Mouse (Mus musculus) lung, postnatal 25 days (tissue): ENCODE data around the gene Abr.

Experiments
- DNase-seq: peaks from one replicate; pipeline ENCODE4 v3.0.0; 2022; ENCODE audit warnings: low spot score

Gene Abr

DNA sequence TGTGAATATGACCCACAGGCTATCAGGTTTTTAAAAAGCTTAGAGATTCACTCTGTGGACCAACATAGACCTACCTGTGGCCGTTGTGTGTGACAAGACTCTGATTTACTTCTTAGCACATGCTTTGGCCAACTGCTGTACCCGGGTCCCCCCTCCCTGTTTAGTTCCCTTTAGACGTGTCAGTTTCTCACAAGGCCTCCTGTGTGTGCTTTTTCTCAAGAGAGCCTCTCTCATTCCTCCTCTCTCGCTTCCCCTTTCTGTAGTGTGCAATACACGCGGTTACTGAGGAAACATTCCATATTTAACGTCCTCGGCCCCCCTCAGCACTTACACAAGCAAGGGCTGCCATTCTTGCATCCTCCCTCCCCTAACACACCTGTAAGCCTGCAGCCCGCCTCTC, 163.4 kb downstream of the Abr start:
- no peak for DNase-seq

DNA sequence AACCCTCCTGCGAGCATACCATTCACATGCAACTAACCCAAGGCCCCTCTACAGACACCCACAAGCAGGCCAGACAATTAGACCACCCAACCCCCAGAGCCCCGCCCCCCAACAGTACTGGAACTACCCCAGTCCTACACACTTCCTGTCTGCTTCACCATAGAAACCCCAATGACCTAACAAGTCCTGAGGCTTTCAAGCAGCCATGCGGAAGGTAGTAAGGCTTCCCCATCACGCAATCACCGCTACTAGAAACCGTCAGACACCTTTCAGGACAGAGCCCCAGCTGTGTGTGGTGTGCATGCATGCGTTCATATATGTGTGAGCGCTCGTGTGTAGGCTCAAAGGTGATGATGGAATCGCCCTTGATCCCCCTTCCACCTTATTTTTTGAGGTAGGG, 165.2 kb downstream of the Abr start:
- no peak for DNase-seq

DNA sequence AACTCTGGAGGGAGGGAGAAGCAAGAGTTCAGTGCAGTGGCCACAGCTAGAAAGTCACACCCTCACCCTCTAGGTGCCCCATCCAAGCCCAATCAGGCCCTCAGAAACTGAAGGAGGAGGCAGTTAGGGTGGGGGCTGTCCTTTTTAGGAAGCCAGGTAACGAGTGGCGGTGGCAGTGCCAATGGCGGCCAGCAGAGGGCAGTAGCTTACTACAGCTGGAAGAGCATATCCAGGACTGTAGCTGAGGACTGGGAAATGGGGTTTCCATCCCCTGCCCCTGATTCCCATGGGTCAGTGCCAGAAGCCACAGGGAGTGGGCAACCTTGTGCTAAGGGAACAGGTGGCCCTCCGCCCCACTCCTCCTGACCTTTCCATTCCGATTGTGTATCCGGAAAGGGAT, 165.9 kb downstream of the Abr start:
- peak; percentile 88 for DNase-seq

DNA sequence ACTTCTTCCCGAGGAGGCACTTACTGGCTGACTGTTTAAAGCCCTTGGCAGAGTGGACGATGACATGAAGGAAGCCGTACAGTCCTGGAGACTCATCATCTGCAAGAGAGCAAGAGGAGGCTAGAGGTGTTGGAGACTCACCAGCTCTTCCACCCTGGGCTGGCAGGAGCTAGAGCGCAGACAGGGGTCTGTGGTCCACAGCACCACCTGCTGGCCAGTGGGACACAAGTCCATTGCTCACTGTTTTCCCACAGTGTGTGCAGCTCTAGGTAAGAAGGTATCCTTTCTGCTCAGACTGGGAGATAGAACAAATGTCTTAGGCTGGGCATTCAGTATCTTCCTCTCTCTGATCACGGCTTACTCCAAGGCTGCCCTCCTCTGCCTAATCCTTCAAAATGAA, 167.6 kb downstream of the Abr start:
- peak; percentile 59 for DNase-seq

DNA sequence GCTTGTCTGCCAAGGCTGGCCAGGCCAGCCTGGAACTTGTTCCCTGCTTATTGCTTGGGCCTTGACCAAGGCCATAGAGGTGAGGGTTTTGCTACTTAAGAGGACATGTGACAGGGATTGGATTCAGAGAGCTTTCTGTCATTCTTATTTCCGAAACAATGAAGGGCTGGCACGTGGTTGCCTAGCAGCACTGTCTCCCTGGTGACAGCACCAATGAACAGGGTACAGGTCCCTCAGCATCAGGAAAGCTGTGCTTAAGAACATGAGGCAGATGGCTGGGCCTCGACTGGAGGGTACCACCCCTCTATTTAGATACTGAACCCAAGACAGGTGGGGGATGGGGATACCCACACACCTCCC, 171.9 kb downstream of the Abr start:
- no peak for DNase-seq

DNA sequence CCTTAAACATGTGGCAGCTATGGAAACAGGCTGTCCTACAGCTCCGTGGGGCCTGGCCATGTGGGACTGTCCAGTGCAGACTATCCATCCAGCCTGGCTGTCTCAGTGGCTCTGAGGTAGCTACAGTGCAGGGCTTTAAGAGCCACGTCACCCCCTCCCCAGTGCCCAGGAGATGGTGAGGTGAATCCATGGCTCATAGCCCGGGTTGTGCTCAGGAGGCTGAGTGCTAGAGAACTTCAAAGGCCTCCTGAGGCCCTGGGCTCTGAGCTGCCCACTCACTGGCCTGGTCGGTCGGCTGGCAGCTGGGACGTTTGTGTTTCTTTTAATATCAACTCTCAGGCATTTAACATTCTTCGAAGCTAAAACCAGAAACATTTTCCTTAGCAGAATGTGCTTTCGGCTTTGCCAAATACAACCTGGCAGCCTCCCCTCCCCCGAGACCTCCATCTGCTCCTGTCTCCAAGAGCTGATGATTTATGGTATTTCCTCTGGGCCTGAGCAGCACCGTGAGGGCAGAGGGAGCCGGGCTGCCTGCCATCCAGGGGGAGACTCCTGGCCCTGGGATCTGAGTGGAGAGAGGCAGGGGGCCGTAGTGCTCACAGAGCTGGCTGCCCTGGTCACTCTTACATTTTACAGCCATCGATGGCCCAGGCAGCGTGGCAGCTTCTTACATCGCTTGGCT, 172.5 kb downstream of the Abr start:
- no peak for DNase-seq

DNA sequence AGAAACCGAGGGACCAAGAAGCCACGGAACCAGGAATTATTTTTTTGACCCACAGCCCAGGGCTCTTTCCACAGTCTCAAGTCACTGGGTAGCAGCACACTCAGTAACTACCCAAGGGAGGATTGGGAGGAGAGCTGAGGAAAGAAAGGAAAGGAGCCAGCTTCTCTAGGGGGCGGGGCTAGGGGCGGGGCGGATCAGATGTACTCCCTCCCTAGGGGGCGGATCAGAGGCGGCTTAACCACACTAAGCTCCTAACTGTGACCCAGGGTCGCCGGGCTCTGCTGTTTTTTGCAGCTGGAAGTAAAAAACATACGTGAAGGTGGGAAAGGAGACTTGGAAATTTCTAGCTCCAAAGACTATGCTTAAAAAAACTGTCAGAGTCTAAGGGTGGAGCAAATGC, 175.9 kb downstream of the Abr start:
- no peak for DNase-seq

DNA sequence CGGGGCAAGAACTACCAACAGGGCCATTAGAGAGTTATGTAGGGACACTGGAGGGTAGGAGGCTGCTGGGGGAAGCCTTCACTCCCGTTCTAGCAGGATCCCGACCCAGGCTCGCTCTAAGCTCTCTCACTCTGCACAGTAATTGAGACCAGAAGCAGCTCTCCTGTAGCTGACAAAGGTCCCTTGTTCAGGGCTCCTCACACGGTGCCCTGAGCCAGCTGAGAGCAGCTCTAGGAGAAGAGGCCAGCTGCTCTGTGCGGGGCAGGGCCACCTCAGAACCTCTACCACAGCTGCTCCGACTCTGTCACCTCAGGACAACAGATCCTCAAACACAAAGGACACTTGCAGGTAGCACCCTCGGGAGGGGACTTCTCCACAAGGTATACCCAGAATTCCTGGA, 176.7 kb downstream of the Abr start:
- DNase-seq, result no peak

DNA sequence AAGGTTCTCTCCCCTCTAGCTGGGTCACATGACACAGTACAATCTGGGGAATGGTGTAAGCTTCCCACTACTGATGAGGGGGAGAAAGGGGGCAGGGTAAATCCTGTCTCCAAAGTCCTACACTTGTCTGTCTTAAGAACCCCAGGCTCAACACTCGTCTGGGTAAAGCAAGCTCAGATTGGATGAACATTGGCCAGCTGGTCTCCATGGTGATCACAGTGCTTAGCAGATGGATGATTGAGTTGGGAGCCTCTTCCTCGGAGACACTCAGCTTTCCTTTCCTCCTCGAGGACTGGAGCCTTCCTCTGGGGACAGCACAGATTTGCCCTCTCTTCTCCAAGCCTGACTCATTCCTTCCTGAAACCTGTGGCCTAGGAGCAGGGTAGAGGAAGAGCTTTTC, 182.4 kb downstream of the Abr start:
- DNase-seq, result no peak

DNA sequence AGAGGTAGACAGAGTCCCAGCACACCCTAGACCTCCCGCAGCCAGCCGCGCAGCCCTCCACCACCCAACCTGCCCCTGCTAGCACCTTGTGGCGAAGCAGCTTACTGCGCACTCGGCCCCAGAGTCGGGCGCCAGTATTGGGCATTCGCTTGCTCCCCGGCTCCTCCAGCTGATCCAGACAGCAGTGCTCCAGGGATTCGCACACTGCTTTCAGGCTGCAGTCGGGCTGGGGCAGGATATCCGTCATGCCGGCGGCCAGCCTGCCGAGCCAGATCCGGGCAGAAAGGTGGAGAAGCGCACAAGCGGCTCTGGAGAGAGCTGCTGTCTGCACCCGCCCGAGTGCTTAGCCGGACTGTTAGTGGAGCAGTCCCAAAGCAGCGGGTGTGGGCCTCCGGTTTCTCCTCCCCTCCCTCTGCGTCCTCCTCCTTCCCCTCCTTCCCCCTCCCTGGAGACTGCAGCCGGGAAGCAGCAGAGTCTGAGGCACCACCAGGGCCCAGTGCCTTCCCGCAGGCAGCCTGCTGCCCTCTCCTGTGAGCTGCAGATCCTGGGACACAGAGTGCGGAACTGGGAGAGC, 185.2 kb downstream of the Abr start:
- peak; percentile 68 for DNase-seq

DNA sequence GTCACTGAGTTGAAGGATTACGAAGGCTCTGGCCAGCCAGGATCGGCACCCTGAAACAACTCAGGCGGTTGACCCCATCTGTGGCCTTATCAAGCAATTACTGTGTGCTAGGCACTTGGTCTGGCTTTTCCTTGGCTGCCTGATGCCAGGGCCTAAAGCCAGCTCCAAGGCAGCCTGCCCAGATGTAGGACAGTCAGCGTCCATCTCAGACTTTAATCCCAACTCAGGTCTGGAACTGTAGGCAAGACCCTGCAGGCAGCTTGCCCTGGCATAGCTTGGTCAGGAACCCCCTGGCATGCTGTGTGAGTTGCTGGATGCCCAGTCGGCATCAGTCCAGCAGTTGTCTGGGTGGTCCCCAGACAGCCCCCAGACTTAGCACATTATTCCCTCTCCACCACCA, 186.1 kb downstream of the Abr start:
- DNase-seq, result no peak

DNA sequence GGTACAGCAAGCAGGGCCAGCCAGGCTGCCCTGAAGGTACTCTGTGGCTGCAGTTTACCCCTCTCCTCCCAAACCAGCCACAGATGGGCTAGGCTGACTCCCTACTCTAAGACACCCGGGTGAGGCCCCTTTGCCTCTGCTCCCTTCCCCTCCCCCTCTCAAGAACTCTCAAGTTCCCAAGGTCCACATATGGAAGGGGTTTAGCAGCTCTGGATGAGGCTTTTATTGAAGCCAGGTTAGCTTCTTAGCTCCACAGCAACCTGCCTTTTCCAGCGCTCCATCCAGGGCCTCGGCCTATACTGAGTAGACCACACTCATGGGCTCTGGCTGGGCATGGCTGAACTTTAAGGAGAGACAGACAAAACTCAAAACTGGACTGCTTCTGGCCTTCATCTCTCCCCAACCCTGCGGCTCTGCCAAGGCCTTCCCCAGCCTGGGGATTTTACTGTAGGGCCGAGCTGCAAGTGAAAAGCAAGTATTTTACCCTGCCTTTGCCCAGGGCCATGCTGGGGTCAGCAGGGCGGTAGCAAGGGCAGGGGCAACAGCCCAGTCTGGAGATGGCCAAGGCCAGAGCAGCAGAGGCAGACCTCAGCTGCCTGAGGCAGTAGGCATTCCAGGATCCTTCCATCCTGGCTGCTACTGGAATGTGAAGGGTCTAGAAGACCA, 192.0 kb downstream of the Abr start:
- no peak for DNase-seq

DNA sequence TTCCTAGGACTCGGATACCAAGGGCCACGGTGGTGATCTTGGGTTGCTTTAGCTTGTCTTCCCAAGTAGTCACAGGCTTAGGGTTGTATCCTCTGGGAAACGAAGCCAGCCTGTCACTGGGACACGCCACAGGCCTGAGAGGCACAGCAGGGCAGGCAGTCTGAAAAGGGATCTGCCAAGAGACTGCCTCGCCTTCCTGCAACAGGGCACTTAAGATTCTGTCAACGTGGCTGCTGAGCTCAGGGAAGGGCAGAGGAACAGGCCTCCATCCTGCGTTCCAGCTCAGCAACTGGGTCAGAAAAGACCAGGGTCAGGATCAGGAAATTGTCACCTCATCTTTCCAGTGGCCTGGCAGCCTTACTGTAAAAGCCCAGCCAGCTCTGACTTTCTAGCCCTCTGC, 192.6 kb downstream of the Abr start:
- DNase-seq, result no peak

DNA sequence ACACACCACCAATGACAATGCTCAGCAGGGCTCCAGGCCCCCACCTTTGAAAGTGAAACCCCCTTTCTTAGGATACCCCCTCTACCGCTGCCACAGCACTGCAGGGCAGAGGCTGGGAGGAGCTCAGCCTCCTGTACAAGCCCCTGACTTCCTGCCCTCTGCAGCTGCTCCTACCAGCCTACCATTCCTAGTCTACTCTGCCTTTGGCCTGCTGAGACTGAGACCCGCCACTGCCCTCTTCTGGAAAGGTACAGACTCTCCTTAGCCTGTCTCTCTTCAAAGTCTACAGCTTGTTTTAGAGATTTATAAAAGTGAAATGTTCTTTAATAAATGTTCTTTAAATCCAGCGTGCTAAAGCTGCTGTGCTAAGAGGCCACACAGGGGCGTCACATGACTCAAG, 193.1 kb downstream of the Abr start:
- DNase-seq, result no peak

DNA sequence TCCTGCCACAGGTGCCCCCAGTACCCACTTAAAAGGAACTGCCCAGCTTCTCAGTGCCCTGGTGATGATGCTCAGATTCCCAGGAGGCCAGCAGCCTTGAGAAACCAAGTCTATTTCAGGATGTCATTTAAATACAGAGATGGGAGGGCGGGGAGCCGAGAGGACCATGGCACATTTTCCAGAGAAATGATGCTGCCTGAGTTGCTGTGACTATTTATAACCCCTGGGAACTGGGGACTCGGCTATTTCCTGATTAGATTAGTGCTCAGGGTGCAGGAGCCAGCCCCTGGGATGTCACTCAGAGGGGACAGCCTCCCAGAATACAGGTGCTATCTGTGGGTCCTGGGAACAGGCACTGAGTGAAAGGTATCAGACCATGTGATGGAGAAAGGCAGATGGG, 194.3 kb downstream of the Abr start:
- no peak for DNase-seq

DNA sequence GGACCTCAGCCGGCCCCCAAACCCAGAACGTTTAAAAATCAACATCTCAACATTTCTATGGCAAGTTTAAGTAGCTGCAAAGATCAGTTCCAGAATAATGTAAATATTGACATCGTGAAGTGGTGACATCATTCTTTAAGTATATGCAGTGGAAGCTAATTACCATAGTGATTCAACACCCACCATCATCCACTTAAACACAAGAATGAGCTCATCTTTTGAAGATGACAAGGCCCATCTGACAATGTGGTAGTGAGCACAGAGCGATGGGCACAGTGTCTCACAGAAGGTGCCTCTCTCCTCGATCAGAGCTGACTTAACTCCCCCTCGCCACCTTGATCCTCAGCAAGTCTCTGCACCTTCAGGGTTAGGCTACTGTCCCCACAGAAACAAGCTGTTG, 196.4 kb downstream of the Abr start:
- no peak for DNase-seq

DNA sequence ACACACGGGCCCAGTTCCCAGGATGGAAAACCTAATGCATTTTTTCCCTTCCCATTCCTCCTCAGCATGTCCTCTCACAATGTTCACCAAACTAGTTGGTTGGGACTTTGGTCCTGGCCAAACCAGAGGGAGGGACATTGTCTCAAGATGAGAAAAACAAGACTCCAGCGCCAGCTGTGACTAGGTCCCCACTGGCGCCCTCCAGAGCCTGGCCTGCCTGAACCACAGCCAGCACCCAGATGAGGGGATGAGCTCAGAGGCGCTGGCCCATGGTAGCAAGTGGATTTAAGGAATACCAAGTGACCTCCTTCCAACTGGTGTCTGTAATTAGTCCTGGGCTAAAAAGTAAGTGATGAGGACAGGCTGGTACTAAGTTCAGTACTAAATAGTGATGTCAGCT, 201.2 kb downstream of the Abr start:
- no peak for DNase-seq

DNA sequence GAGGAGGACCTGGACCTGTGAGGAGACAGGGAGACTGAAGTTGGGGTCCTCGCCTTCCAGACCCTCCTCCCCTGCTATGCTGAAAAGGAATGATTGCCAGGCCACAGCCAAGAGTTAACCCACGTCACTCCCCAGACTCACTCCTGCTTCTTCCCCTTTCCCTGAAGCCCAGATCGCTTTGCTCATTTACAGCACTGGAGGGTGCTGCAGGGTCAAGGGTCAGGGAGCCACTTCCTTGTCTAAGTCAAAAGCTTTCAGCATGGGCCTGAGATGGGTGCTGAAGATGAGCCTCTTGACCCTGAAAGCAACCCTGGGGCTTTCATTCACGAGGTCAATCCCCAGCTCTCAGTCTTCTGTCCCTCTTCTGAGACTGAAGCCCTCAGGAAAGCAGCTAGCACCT, 202.9 kb downstream of the Abr start:
- peak; percentile 42 for DNase-seq

DNA sequence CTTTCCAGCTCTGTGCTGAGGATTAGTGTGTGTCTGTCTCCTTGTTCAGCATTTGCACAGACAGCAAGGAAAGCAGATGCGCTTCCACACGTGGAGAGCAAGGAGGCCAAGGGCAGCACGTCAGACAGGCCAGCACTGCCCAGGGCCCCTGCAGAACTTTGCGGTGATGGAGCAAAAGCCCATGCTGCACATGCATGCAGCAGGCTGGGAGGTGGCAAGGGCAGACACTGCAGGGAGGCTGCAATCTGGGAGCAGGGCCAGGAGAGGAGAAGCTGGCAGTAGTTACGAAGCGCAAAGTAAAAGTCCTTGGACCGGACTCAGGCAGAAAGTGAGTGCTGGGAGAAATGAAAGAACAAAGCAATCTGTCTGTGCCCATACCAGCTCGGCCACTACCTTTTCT, 203.7 kb downstream of the Abr start:
- no peak for DNase-seq

DNA sequence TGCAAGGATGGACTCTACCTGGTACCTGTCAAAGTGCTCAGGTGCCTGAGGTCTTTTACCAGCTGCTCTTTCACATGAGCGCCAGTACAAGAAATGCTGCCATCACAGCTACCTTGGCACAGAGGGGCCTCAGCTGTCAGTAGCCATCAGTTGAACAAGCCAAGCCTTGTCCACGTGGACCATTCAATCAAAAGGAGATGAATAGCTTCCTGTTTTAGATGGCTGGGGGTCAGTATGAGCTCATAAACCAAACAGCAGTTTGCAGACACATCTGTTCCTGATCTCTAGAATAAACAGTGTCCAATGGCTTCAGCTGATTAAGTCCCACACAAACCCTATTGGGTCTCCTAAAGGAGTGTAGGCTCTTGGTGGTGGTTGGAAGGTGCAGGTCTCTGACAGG, 206.1 kb downstream of the Abr start:
- DNase-seq, result no peak

DNA sequence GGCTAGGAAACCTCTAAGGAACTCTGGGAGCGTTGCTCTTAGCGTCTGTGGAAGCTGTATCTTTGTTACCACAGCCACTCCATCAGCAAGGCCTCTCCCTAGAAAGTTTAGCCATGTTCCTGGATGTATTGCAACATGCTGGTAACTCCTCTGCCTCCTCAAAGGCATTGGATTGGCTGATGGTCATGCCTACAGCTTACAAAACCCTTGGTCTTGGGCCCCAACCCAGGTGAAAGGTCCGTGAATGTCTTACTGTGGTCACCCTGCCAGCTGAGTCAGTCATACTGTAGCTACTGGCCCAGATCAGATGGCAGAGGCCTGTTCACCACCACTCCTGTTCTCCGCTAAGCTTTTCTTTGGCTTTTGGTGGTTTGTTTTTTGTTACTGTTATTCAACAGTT, 207.1 kb downstream of the Abr start:
- DNase-seq, result peak; percentile 53

DNA sequence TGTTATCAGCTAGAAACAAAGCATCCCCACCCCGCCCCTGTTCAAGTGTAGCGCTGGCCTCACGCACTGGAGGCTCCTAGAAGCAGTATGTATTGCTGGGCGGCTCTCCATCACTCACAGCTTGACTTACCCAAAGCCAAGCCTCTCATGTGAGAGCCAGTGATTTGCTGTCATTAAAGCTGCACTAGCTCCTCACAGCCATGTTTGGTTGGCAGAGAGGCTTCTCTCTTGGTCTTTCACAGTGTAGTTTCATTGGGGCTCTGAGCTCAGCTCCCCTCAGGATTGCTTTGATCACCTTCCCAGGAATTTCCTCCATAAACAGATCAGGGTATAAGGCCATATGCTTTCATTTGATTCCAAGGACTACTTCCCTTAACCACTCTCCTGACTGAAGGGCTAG, 208.9 kb downstream of the Abr start:
- DNase-seq, result no peak

DNA sequence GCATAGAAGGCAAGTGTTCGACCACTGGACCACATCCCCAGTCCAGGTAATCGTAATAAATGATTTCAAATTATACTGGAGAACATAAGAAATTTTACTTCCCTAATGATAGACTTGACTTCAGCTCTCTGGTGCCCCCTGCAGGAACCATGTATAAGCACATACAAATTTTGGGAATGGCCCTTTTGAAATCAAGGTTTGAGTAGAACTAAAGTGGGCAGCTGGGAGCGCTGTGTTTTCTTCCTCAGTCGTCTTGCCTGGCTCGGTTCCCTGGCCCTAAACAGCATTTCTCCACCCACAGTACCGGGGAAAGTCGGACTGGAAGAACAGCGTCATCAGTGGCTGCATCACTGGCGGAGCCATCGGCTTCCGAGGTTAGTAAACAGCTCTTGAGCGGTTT, 211.3 kb downstream of the Abr start:
- DNase-seq, result peak; percentile 54
